Mouse (Mus musculus) embryonic fibroblast, embryonic 13.5 days (primary cell): ENCODE results near the gene Cyp2u1.

Source experiments
- CTCF ChIP-seq: IDR thresholded peaks from 2 replicates; pipeline ENCODE4 v1.5.1; 2011; ENCODE audit warnings: mild to moderate bottlenecking, control low read depth, low read length, moderate library complexity, borderline replicate concordance; ENCODE audit not compliant: insufficient read depth
- POLR2A ChIP-seq: IDR thresholded peaks from 2 replicates; pipeline ENCODE4 v1.6.1; 2011; ENCODE audit warnings: low read depth, mild to moderate bottlenecking, control low read depth, low read length, moderate library complexity

DNA sequence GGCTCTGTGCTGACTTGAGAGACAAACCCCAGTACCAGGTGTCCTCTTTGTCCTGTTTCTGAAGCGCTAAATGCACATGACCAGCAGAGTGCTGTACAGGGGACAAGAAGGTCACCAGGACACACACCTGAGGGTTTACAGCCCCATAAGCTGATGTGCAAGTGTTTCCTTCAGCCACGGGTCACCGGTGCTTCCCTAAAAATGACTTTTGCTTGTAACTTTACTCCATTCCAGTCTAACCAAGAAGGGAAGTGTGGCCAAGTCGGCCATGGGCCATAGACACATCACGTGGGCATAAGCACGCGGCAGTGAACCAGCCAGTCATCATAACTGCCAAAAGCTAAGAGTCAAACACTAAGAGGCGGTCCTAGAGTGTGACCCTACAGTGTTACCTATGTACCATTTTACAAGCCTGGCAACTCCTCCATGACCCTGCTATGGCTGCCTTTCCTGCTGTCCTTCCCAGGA, 56.4 kb downstream of the Cyp2u1 start:
- TF ChIP-seq CTCF (no peak), POLR2A (no peak)
